14 mouse cellular contexts compared by ENCODE assay signal in genomic region chr7:142588282-142588941, GRCm38 (mm10). TPM values are rescaled to one million over a fixed set of nuclear protein-coding genes. Genes with fewer than 3 reads are reported as not detected.
DNase-seq lines count a peak whose midpoint lies in the region; ATAC-seq and TF ChIP-seq lines count a peak whose summit lies in the region.
"Had no signal": no experiment of that assay in that cellular context is flagged by ENCODE, and none has a peak within 500 bp of the region (broad histone marks: within the 10 kb centered on the region; RNA-seq: fewer than 3 reads in every experiment).

No protein-coding gene starts in this region.

- ATAC-seq in forebrain, embryonic 12.5 days (ENCODE audit: low FRiP score), result no peak
- ATAC-seq in intestine, embryonic 14.5 days (replicated peaks; ENCODE audit: low FRiP score, low TSS enrichment, low read depth), result no peak
- no peak; the same call in 1 of the 2 replicates for ATAC-seq in intestine, postnatal 0 days
- ATAC-seq in limb, embryonic 14.5 days (ENCODE audit: low FRiP score, low read depth), result peak; percentile 45; the same call in 1 of the 2 replicates
- ATAC-seq in erythroid progenitor cell, adult 5-6 weeks (replicated peaks; ENCODE audit: low FRiP score, poor library complexity, severe bottlenecking), result no peak
- ATAC-seq: activated CD4-positive, CD25-positive, alpha-beta regulatory T cell, adult 4 months; forebrain, embryonic 16.5 days had no signal

- no peak overlapping the region for H3K4me2 ChIP-seq in forebrain, embryonic 12.5 days
- no peak overlapping the region for H3K4me2 ChIP-seq in intestine, embryonic 14.5 days (ENCODE audit: low read length)
- H3K4me2 ChIP-seq in intestine, postnatal 0 days (replicated peaks; ENCODE audit: low read depth), result no peak overlapping the region; the same call in 1 of the 2 replicates
- H3K4me2 ChIP-seq in limb, embryonic 14.5 days (replicated peaks; ENCODE audit: low read depth, low read length, severe bottlenecking), result no peak overlapping the region
- H3K4me2 ChIP-seq: hindbrain, embryonic 15.5 days; midbrain, embryonic 11.5 days had no signal

- H3K9ac ChIP-seq in forebrain, embryonic 12.5 days, result no peak overlapping the region
- H3K9ac ChIP-seq in intestine, embryonic 14.5 days (ENCODE audit: low read length), result no peak overlapping the region
- no peak overlapping the region for H3K9ac ChIP-seq in intestine, postnatal 0 days (ENCODE audit: low read depth, low read length)
- H3K9ac ChIP-seq in limb, embryonic 14.5 days (ENCODE audit: low read depth, low read length, severe bottlenecking), result peak overlapping the region; percentile 12; the same call in 1 of the 2 replicates
- H3K9ac ChIP-seq: hindbrain, embryonic 15.5 days had no signal

- no peak for DNase-seq in forebrain, embryonic 10.5 days (ENCODE audit: extremely low spot score, low spot score)
- DNase-seq in intestine, embryonic 14.5 days (ENCODE audit: low spot score), result no peak
- DNase-seq in embryonic facial prominence, embryonic 10.5 days (ENCODE audit: low spot score), result no peak
- peak; percentile 26 for DNase-seq in limb, embryonic 14.5 days (ENCODE audit: low spot score)
- DNase-seq in gastrocnemius, postnatal 36 days, result no peak
- DNase-seq: kidney, postnatal 4 days; thymus, adult 18-20 months had no signal

- peaks cover 9% of the 10 kb centered on the region for H3K4me1 ChIP-seq in forebrain, embryonic 10.5 days
- H3K4me1 ChIP-seq in forebrain, embryonic 12.5 days, result 0 out of 2 replicates have a peak, but pooled peaks cover 3% of the 10 kb centered on the region
- H3K4me1 ChIP-seq in intestine, embryonic 14.5 days (replicated peaks; ENCODE audit: control insufficient read depth, insufficient read depth, low read length), result peaks cover 25% of the 10 kb centered on the region
- peaks cover 20% of the 10 kb centered on the region for H3K4me1 ChIP-seq in intestine, postnatal 0 days (replicated peaks; ENCODE audit: control insufficient read depth, insufficient read depth, low read length)
- H3K4me1 ChIP-seq in embryonic facial prominence, embryonic 10.5 days, result peaks cover 21% of the 10 kb centered on the region
- H3K4me1 ChIP-seq in limb, embryonic 14.5 days (ENCODE audit: control insufficient read depth, insufficient read depth, low read length), result peaks cover 30% of the 10 kb centered on the region
- H3K4me1 ChIP-seq: hindbrain, embryonic 15.5 days had no signal

- no peaks in the 10 kb centered on the region for H3K9me3 ChIP-seq in forebrain, embryonic 10.5 days
- H3K9me3 ChIP-seq in forebrain, embryonic 12.5 days, result no peaks in the 10 kb centered on the region
- no peaks in the 10 kb centered on the region for H3K9me3 ChIP-seq in intestine, embryonic 14.5 days (ENCODE audit: control insufficient read depth, low read length)
- no peaks in the 10 kb centered on the region for H3K9me3 ChIP-seq in intestine, postnatal 0 days (ENCODE audit: control insufficient read depth)
- no peaks in the 10 kb centered on the region for H3K9me3 ChIP-seq in embryonic facial prominence, embryonic 10.5 days
- H3K9me3 ChIP-seq in limb, embryonic 14.5 days (ENCODE audit: control insufficient read depth, low read length), result no peaks in the 10 kb centered on the region
- H3K9me3 ChIP-seq: hindbrain, embryonic 15.5 days had no signal

- no peak overlapping the region for H3K4me3 ChIP-seq in forebrain, embryonic 10.5 days
- H3K4me3 ChIP-seq in forebrain, embryonic 12.5 days (replicated peaks), result no peak overlapping the region
- no peak overlapping the region for H3K4me3 ChIP-seq in intestine, embryonic 14.5 days (ENCODE audit: low read depth, low read length)
- H3K4me3 ChIP-seq in intestine, postnatal 0 days (ENCODE audit: low read depth, low read length), result no peak overlapping the region
- H3K4me3 ChIP-seq in embryonic facial prominence, embryonic 10.5 days, result no peak overlapping the region
- no peak overlapping the region for H3K4me3 ChIP-seq in limb, embryonic 14.5 days (replicated peaks; ENCODE audit: low read length)
- H3K4me3 ChIP-seq: hindbrain, embryonic 15.5 days had no signal

- TF ChIP-seq CTCF in intestine, postnatal 0 days (IDR thresholded peaks at IDR 0.05; ENCODE audit: low read depth), result no peak

- no peak for TF ChIP-seq POLR2A in limb, embryonic 14.5 days (IDR thresholded peaks at IDR 0.05; ENCODE audit: borderline replicate concordance, extremely low read depth, insufficient read depth, insufficient read length)

- WGBS in forebrain, embryonic 10.5 days, result 83% methylated on average over 9 of the region's 9 CpGs
- 80% methylated on average over 9 of the region's 9 CpGs for WGBS in forebrain, embryonic 12.5 days
- 46% methylated on average over 9 of the region's 9 CpGs for WGBS in intestine, embryonic 14.5 days
- WGBS in intestine, postnatal 0 days, result 58% methylated on average over 9 of the region's 9 CpGs
- WGBS in embryonic facial prominence, embryonic 10.5 days, result 75% methylated on average over 9 of the region's 9 CpGs
- WGBS in limb, embryonic 14.5 days, result 59% methylated on average over 9 of the region's 9 CpGs

- intact Hi-C loops in gastrocnemius, postnatal 36 days (cut with DNase I), result loop anchor here (5.0 kb wide), 1 partner anchor 271 kb away; no protein-coding TSS in a partner anchor

- H3K36me3 ChIP-seq in forebrain, embryonic 10.5 days (replicated peaks), result no peaks in the 10 kb centered on the region
- H3K36me3 ChIP-seq in forebrain, embryonic 12.5 days (replicated peaks), result no peaks in the 10 kb centered on the region
- no peaks in the 10 kb centered on the region for H3K36me3 ChIP-seq in intestine, embryonic 14.5 days (ENCODE audit: control insufficient read depth, insufficient read depth, low read length)
- no peaks in the 10 kb centered on the region for H3K36me3 ChIP-seq in intestine, postnatal 0 days (ENCODE audit: control insufficient read depth, insufficient read depth)
- H3K36me3 ChIP-seq in embryonic facial prominence, embryonic 10.5 days (replicated peaks), result no peaks in the 10 kb centered on the region
- H3K36me3 ChIP-seq in limb, embryonic 14.5 days (ENCODE audit: control insufficient read depth, insufficient read depth, low read length), result no peaks in the 10 kb centered on the region
- H3K36me3 ChIP-seq: hindbrain, embryonic 15.5 days had no signal

- no peaks in the 10 kb centered on the region for H3K27me3 ChIP-seq in forebrain, embryonic 10.5 days (ENCODE audit: poor library complexity, severe bottlenecking)
- no peaks in the 10 kb centered on the region; the same call in 1 of the 2 replicates for H3K27me3 ChIP-seq in forebrain, embryonic 12.5 days
- no peaks in the 10 kb centered on the region for H3K27me3 ChIP-seq in intestine, embryonic 14.5 days (replicated peaks; ENCODE audit: control insufficient read depth, insufficient read depth, low read length)
- no peaks in the 10 kb centered on the region for H3K27me3 ChIP-seq in intestine, postnatal 0 days (replicated peaks; ENCODE audit: control insufficient read depth, insufficient read depth, low read length)
- H3K27me3 ChIP-seq in embryonic facial prominence, embryonic 10.5 days (replicated peaks; ENCODE audit: low read depth, poor library complexity, severe bottlenecking), result no peaks in the 10 kb centered on the region
- no peaks in the 10 kb centered on the region for H3K27me3 ChIP-seq in limb, embryonic 14.5 days (ENCODE audit: control insufficient read depth, insufficient read depth, low read length)
- H3K27me3 ChIP-seq: hindbrain, embryonic 15.5 days had no signal

- peak overlapping the region; percentile 35; the same call in 1 of the 2 replicates for H3K27ac ChIP-seq in forebrain, embryonic 10.5 days
- H3K27ac ChIP-seq in forebrain, embryonic 12.5 days, result no peak overlapping the region
- peak overlapping the region; percentile 30 for H3K27ac ChIP-seq in intestine, embryonic 14.5 days (ENCODE audit: low read depth)
- H3K27ac ChIP-seq in intestine, postnatal 0 days (ENCODE audit: low read depth, low read length), result no peak overlapping the region
- H3K27ac ChIP-seq in embryonic facial prominence, embryonic 10.5 days (replicated peaks), result peak overlapping the region; percentile 60; the same call in 1 of the 2 replicates
- H3K27ac ChIP-seq in limb, embryonic 14.5 days (replicated peaks; ENCODE audit: low read depth, low read length), result no peak overlapping the region
- H3K27ac ChIP-seq: hindbrain, embryonic 15.5 days had no signal

RNA-seq across cellular contexts. Expression of gene Mrpl23, which starts 55.9 kb away (rescaled TPM):
- 15.8 and 16.1 TPM in 2 replicates for polyA plus RNA-seq in forebrain, embryonic 10.5 days (2016; fragmentation: Nextera tagmentation; extraction: Ambion mirVana)
- polyA plus RNA-seq in forebrain, embryonic 12.5 days (2016; fragmentation: Nextera tagmentation; extraction: Ambion mirVana), result 10.8 and 15.9 TPM in 2 replicates
- 36.1 and 45.8 TPM in 2 replicates for polyA plus RNA-seq in intestine, embryonic 14.5 days (2014; fragmentation: Nextera tagmentation; extraction: Ambion mirVana)
- polyA plus RNA-seq in intestine, postnatal 0 days (2015; fragmentation: Nextera tagmentation; extraction: Ambion mirVana), result 26.7 and 33.0 TPM in 2 replicates
- 18.1 and 22.4 TPM in 2 replicates for polyA plus RNA-seq in embryonic facial prominence, embryonic 10.5 days (2016; fragmentation: Nextera tagmentation; extraction: Ambion mirVana)
- 94.6 and 97.2 TPM in 2 replicates for polyA plus RNA-seq in limb, embryonic 14.5 days (2012; rRNA removed)
- polyA plus RNA-seq in limb, embryonic 14.5 days (2014; fragmentation: Nextera tagmentation; extraction: Ambion mirVana), result 30.0 and 40.8 TPM in 2 replicates
- 1 to 10 TPM; 1.8 to 6.1 TPM for total RNA-seq in gastrocnemius, postnatal 36 days (2021)
- 9.6 TPM in 1 of 2 replicates, not detected in the other for total RNA-seq in erythroid progenitor cell, adult 5-6 weeks (2015; ENCODE audit: low replicate concordance)
- 0.13 TPM in 1 of 2 replicates, not detected in the other for total RNA-seq in erythroid progenitor cell, adult 5-6 weeks (2017; ENCODE audit: low replicate concordance)

Comparison
In these comparisons a context has a peak if more than half of its experiments do, and no peak if none do; other contexts are left out.
1. H3K27ac ChIP-seq: peak in forebrain, embryonic 10.5 days (single experiment), intestine, embryonic 14.5 days (single experiment) and embryonic facial prominence, embryonic 10.5 days (single experiment); none in forebrain, embryonic 12.5 days (single experiment), intestine, postnatal 0 days (single experiment) and limb, embryonic 14.5 days (single experiment).